29 mouse cellular contexts compared by ENCODE assay signal in the genomic region with DNA sequence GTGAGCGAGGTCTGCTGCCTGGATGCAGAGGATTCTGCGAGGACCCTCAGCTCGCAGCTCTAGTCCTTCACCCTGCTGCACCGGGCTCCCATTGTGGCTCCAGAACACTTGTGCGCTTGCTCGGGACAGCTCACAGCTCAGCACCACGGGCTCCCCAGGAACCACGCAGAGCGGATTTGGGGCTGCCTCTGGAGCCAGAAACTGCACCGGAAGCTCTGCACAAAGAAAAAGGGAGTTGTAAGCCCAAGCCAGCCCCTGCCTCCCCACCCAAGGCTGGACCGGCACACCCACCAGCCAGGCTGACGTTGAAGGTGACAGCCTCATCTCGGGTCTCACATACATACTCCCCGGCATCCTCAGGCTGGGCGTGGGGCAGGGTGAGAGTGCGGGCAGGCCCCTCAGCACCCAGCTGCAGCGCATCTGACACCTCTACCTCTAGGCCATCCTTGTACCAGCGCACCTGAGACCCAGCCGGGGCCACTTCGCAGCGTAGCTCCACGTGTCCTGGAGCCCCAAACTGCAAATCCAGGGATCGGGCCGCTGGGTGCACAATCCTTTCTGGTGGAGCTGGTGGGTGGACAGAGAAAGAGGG. TPM values are rescaled to one million over a fixed set of nuclear protein-coding genes. Genes with fewer than 3 reads are reported as not detected.
DNase-seq lines count a peak whose midpoint lies in the region; ATAC-seq and TF ChIP-seq lines count a peak whose summit lies in the region.
"Had no signal": no experiment of that assay in that cellular context is flagged by ENCODE, and none has a peak within 500 bp of the region (broad histone marks: within the 10 kb centered on the region; RNA-seq: fewer than 3 reads in every experiment).

No protein-coding gene starts in this region.

- peaks cover 61% of the 10 kb centered on the region for H3K27me3 ChIP-seq in E14TG2a.4 (ENCODE audit: insufficient read depth, low read length)
- peaks cover 4% of the 10 kb centered on the region; the same call in 1 of the 2 replicates for H3K27me3 ChIP-seq in thymus, adult 2 months (ENCODE audit: control insufficient read depth, insufficient read depth, low read length)
- peaks cover 40% of the 10 kb centered on the region for H3K27me3 ChIP-seq in midbrain, embryonic 13.5 days
- H3K27me3 ChIP-seq: intestine, embryonic 15.5 days had no signal

- no peaks in the 10 kb centered on the region for H3K9me3 ChIP-seq in E14TG2a.4 (ENCODE audit: low read length)
- H3K9me3 ChIP-seq in midbrain, embryonic 13.5 days = no peaks in the 10 kb centered on the region
- H3K9me3 ChIP-seq: embryonic facial prominence, embryonic 12.5 days; embryonic facial prominence, embryonic 15.5 days; G1E; heart, embryonic 12.5 days; heart, embryonic 15.5 days; intestine, embryonic 15.5 days had no signal

- peaks cover 20% of the 10 kb centered on the region for H3K36me3 ChIP-seq in E14TG2a.4 (ENCODE audit: insufficient read depth, low read length)
- H3K36me3 ChIP-seq in thymus, adult 2 months (ENCODE audit: control insufficient read depth, insufficient read depth, low read length) = no peaks in the 10 kb centered on the region
- peaks cover 17% of the 10 kb centered on the region for H3K36me3 ChIP-seq in midbrain, embryonic 13.5 days
- H3K36me3 ChIP-seq: G1E had no signal

- H3K27ac ChIP-seq in thymus, adult 2 months (ENCODE audit: control insufficient read depth, insufficient read depth, low read length) = no peak overlapping the region
- H3K27ac ChIP-seq in midbrain, embryonic 13.5 days = no peak overlapping the region
- H3K27ac ChIP-seq: embryonic facial prominence, embryonic 12.5 days; embryonic facial prominence, embryonic 15.5 days; gastrocnemius, adult 2 months; heart, embryonic 15.5 days; intestine, embryonic 15.5 days had no signal

- H3K4me1 ChIP-seq in E14TG2a.4 (replicated peaks; ENCODE audit: low read depth, low read length) = peaks cover 81% of the 10 kb centered on the region
- H3K4me1 ChIP-seq in thymus, adult 2 months (replicated peaks; ENCODE audit: control insufficient read depth, insufficient read depth, low read length) = no peaks in the 10 kb centered on the region; the same call in 1 of the 2 replicates
- H3K4me1 ChIP-seq in midbrain, embryonic 13.5 days (replicated peaks) = peaks cover 10% of the 10 kb centered on the region

- no peak for ATAC-seq in midbrain, embryonic 13.5 days
- ATAC-seq: forebrain, embryonic 14.5 days; forebrain, postnatal 0 days; hindbrain, embryonic 16.5 days; intestine, embryonic 15.5 days; Patski had no signal

- no peak for TF ChIP-seq CTCF in E14TG2a.4 (conservative IDR thresholded peaks at IDR 0.05; ENCODE audit: low read length)
- TF ChIP-seq CTCF in thymus, adult 2 months (IDR thresholded peaks at IDR 0.05; ENCODE audit: borderline replicate concordance, control insufficient read depth, extremely low read depth, insufficient read depth, low read length, poor library complexity) = no peak

- TF ChIP-seq POLR2A in thymus, adult 2 months (IDR thresholded peaks at IDR 0.05; ENCODE audit: control insufficient read depth, extremely low read depth, insufficient read depth, low read length, poor library complexity) = no peak

- no peak overlapping the region for H3K4me2 ChIP-seq in midbrain, embryonic 13.5 days (replicated peaks)
- H3K4me2 ChIP-seq: embryonic facial prominence, embryonic 12.5 days; embryonic facial prominence, embryonic 15.5 days; heart, embryonic 12.5 days; heart, embryonic 15.5 days; intestine, embryonic 15.5 days had no signal

- no peak overlapping the region; the same call in 1 of the 2 replicates for H3K9ac ChIP-seq in midbrain, embryonic 13.5 days (replicated peaks)
- H3K9ac ChIP-seq: embryonic facial prominence, embryonic 12.5 days; embryonic facial prominence, embryonic 15.5 days; forebrain, postnatal 0 days; heart, embryonic 12.5 days; heart, embryonic 15.5 days; intestine, embryonic 15.5 days had no signal

- DNase-seq in heart, adult 11 months = peak; percentile 86
- DNase-seq in heart, postnatal 4 days = no peak
- DNase-seq in ES-CJ7 (ENCODE audit: low read depth, low spot score) = peak; percentile 54
- no peak for DNase-seq in thymus, adult 2 months
- DNase-seq: adrenal gland, adult 8-10 months; adrenal gland, postnatal 25 days; B cell, adult 2 months; cerebellum, adult 18-20 months; cerebellum, postnatal 25 days; forebrain, postnatal 0 days; gastrocnemius, adult 2 months; gastrocnemius, postnatal 14 days; heart, adult 18-20 months; heart, postnatal 10 days; heart, postnatal 36 days; kidney, adult 11 months had no signal

- H3K4me3 ChIP-seq in E14TG2a.4 (replicated peaks; ENCODE audit: low read length) = peak overlapping the region; percentile 60
- no peak overlapping the region for H3K4me3 ChIP-seq in thymus, adult 2 months (ENCODE audit: control insufficient read depth, insufficient read depth, low read length)
- no peak overlapping the region for H3K4me3 ChIP-seq in midbrain, embryonic 13.5 days (replicated peaks)
- H3K4me3 ChIP-seq: embryonic facial prominence, embryonic 12.5 days; embryonic facial prominence, embryonic 15.5 days; gastrocnemius, adult 2 months; heart, embryonic 12.5 days; heart, embryonic 15.5 days; intestine, embryonic 15.5 days had no signal

- 90% methylated on average over 24 of the region's 24 CpGs for WGBS in thymus, adult 2 months
- WGBS in midbrain, embryonic 13.5 days = 30% methylated on average over 24 of the region's 24 CpGs

RNA-seq across cellular contexts. Expression of gene Tmem198, which starts 13.3 kb away (rescaled TPM):
- total RNA-seq in heart, postnatal 4 days (2021) = 1 to 10 TPM in 1 of 2 experiments, under 1 TPM in 1; 0.55 to 1.1 TPM
- polyA plus RNA-seq in thymus, adult 2 months (2012; rRNA removed) = 3.0 and 3.5 TPM in 2 replicates
- polyA plus RNA-seq in midbrain, embryonic 13.5 days (2015; fragmentation: Nextera tagmentation; extraction: Ambion mirVana) = 46.1 and 47.3 TPM in 2 replicates
- total RNA-seq: gastrocnemius, adult 2 months had no signal

RNA-seq across cellular contexts. Expression of gene Chpf, which starts 13.6 kb away (rescaled TPM):
- total RNA-seq in heart, postnatal 4 days (2021) = 10 to 100 TPM; 38.0 to 38.7 TPM
- 38.7 and 43.7 TPM in 2 replicates for polyA plus RNA-seq in thymus, adult 2 months (2012; rRNA removed)
- polyA plus RNA-seq in midbrain, embryonic 13.5 days (2015; fragmentation: Nextera tagmentation; extraction: Ambion mirVana) = 25.1 and 28.7 TPM in 2 replicates

RNA-seq across cellular contexts. Expression of gene Obsl1, which starts 13.6 kb away (rescaled TPM):
- total RNA-seq in heart, postnatal 4 days (2021) = 100 to 1,000 TPM; 196 to 210 TPM
- polyA plus RNA-seq in thymus, adult 2 months (2012; rRNA removed) = 17.9 and 23.1 TPM in 2 replicates
- 18.6 and 25.7 TPM in 2 replicates for polyA plus RNA-seq in midbrain, embryonic 13.5 days (2015; fragmentation: Nextera tagmentation; extraction: Ambion mirVana)
- polyA plus RNA-seq: G1E had no signal

RNA-seq across cellular contexts. Expression of gene Inha, which starts 14.2 kb away (rescaled TPM):
- total RNA-seq in heart, postnatal 4 days (2021) = 10 to 100 TPM in 1 of 2 experiments, 1 to 10 TPM in 1; 10.0 to 10.3 TPM
- 9.6 and 19.9 TPM in 2 replicates for polyA plus RNA-seq in thymus, adult 2 months (2012; rRNA removed)
- polyA plus RNA-seq in midbrain, embryonic 13.5 days (2015; fragmentation: Nextera tagmentation; extraction: Ambion mirVana) = 8.5 and 12.5 TPM in 2 replicates
- total RNA-seq: CH12.LX; common myeloid progenitor, adult 5-6 weeks; G1E had no signal
- polyA plus RNA-seq: G1E had no signal

RNA-seq across cellular contexts. Expression of gene Stk11ip, which starts 28.7 kb away (rescaled TPM):
- 10 to 100 TPM; 15.7 to 16.7 TPM for total RNA-seq in heart, postnatal 4 days (2021)
- polyA plus RNA-seq in thymus, adult 2 months (2012; rRNA removed) = 73.2 and 93.0 TPM in 2 replicates
- polyA plus RNA-seq in midbrain, embryonic 13.5 days (2015; fragmentation: Nextera tagmentation; extraction: Ambion mirVana) = 20.0 and 23.6 TPM in 2 replicates

Comparison
In these comparisons a context has a peak if more than half of its experiments do, and no peak if none do; other contexts are left out.
1. DNase-seq: peak in heart, adult 11 months (single experiment) and ES-CJ7 (single experiment); none in heart, postnatal 4 days (single experiment) and thymus, adult 2 months (single experiment).
2. RNA of gene Tmem198, which starts 13.3 kb away (polyA plus RNA-seq): 46.1 to 47.3 TPM in midbrain, embryonic 13.5 days; 3.0 to 3.5 TPM in thymus, adult 2 months; every median in the first group is over 10 times any median in the second.